Mouse (Mus musculus) embryonic fibroblast, embryonic 13.5 days (primary cell): Measurements from ENCODE around the gene Krtap3-2.

Experiments
- CTCF ChIP-seq: IDR thresholded peaks from 2 replicates; pipeline ENCODE4 v1.5.1; 2011; ENCODE audit warnings: mild to moderate bottlenecking, control low read depth, low read length, moderate library complexity, borderline replicate concordance; ENCODE audit not compliant: insufficient read depth
- POLR2A ChIP-seq: IDR thresholded peaks from 2 replicates; pipeline ENCODE4 v1.6.1; 2011; ENCODE audit warnings: low read depth, mild to moderate bottlenecking, control low read depth, low read length, moderate library complexity

- no peak for TF ChIP-seq CTCF
- TF ChIP-seq POLR2A = no peak
Measured at GRCm38 (mm10) chr11:99562580-99562979, 5.9 kb upstream of the Krtap3-2 start.
